Mouse (Mus musculus): ENCODE measurements at regions not wholly inside any gene's neighbourhood (a gene's known extent, or its start where the extent isn't known, plus 50 kb on each side); places are given as distances from the start of the nearest gene placed in this dataset.

DNA sequence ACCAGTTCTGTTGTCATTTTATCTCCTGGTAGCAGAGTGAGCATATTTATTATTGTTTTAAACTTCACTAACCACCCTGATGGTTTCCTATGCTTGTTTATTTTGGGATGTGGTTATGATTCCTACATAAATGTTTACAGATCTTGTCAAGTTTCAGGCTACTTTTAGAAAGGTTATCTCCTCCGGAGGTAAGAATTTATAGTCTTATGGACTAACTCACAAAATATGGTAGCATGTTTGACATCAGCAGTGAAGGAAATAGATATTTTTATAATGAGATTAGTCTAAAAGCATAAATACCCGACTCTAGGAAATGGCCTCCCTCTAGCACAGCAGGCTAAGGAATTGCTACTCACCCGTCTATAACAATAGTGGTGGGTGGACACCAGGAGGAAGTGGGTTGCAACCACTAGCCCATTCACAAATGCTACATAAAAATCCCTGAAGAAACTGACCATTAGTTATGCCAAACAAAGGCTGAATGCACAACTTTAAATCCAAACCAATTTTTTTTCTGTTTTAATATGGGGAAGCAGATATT, 228.6 kb upstream of the Sema3d start:
- Histone ChIP-seq H3ac (ENCODE audit: control insufficient read depth, insufficient read length, low read depth) (no peak overlapping the region), H3K4me3 (ENCODE audit: insufficient read depth, poor library complexity, severe bottlenecking) (no peak overlapping the region), H3K27me3 (ENCODE audit: control insufficient read depth, insufficient read depth, insufficient read length) (no peaks in the 10 kb centered on the region), H3K79me3 (ENCODE audit: low read depth) (no peaks in the 10 kb centered on the region), H3K79me2 (ENCODE audit: control insufficient read depth, insufficient read depth) (no peaks in the 10 kb centered on the region), H3K36me3 (ENCODE audit: control insufficient read depth, insufficient read depth) (no peaks in the 10 kb centered on the region)
- TF ChIP-seq MAX (IDR thresholded peaks at IDR 0.05) (no peak), MYOG (IDR thresholded peaks at IDR 0.05; ENCODE audit: control insufficient read depth, extremely low read depth, insufficient read length) (no peak), FOSL1 (IDR thresholded peaks at IDR 0.05; ENCODE audit: insufficient read depth, low read length, poor library complexity, severe bottlenecking) (no peak), CEBPB (IDR thresholded peaks at IDR 0.05; ENCODE audit: low read depth) (no peak), CTCF (IDR thresholded peaks at IDR 0.05; ENCODE audit: control insufficient read depth, insufficient read depth, insufficient read length) (no peak), USF1 (IDR thresholded peaks at IDR 0.05; ENCODE audit: low read depth) (no peak), MYOD1 (IDR thresholded peaks at IDR 0.05; ENCODE audit: control insufficient read depth, insufficient read length, low read depth) (no peak)

DNA sequence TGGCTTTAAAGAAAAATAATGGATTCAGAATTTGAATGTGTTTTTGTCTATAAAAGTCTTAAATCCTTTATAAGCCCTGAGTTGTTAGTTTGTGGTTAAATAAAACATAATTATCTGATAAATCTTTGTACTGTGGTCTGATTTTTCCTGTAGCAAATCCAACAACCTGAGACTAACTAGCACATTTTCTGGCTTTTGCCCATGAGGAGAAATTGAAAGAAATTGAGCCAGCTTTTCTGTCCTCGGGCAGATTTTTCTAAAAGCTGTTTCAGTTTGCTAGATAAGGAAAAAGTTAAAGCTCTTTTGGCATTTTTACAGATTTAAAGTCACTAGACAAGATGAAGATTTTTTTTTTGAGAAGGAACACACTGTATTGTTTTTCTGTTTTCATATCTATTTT, 191.5 kb upstream of the Sema3d start:
- Histone ChIP-seq H3K4me3 (ENCODE audit: insufficient read depth, poor library complexity, severe bottlenecking) (no peak overlapping the region), H3ac (ENCODE audit: control insufficient read depth, insufficient read length, low read depth) (no peak overlapping the region), H3K27me3 (ENCODE audit: control insufficient read depth, insufficient read depth, insufficient read length) (no peaks in the 10 kb centered on the region), H3K79me2 (ENCODE audit: control insufficient read depth, insufficient read depth) (no peaks in the 10 kb centered on the region), H3K36me3 (ENCODE audit: control insufficient read depth, insufficient read depth) (no peaks in the 10 kb centered on the region), H3K79me3 (ENCODE audit: low read depth) (no peaks in the 10 kb centered on the region)
- TF ChIP-seq CEBPB (IDR thresholded peaks at IDR 0.05; ENCODE audit: low read depth) (no peak), CTCF (IDR thresholded peaks at IDR 0.05; ENCODE audit: control insufficient read depth, insufficient read depth, insufficient read length) (no peak)

DNA sequence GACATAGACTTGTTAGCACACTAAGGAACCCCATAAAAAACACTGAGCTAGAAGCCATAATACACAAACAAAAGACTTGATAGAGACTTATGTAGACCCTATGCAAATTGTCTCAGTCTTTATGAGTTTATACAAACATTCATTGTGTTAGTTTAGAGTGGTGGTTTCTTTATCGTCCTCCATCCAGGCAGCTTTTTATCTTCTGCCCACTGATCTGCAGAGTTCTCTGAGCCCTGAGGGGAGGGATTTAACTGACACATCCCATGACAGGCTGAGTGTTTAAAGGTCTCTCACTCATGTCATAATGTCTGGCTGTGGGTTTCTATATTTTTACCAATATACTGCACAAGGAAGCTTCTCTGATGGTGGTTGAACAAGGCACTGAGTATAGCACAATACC, 175.7 kb upstream of the Sema3d start:
- no peak for TF ChIP-seq CTCF (IDR thresholded peaks at IDR 0.05; ENCODE audit: control insufficient read depth, insufficient read depth, insufficient read length)
- TF ChIP-seq CEBPB (IDR thresholded peaks at IDR 0.05; ENCODE audit: low read depth), result no peak
- TF ChIP-seq MYOG (IDR thresholded peaks at IDR 0.05; ENCODE audit: control insufficient read depth, extremely low read depth, insufficient read length), result no peak
- no peak for TF ChIP-seq FOSL1 (IDR thresholded peaks at IDR 0.05; ENCODE audit: insufficient read depth, low read length, poor library complexity, severe bottlenecking)
- no peak for TF ChIP-seq MAX (IDR thresholded peaks at IDR 0.05)
- no peak for TF ChIP-seq MYOD1 (IDR thresholded peaks at IDR 0.05; ENCODE audit: control insufficient read depth, insufficient read length, low read depth)
- H3K79me3 ChIP-seq (ENCODE audit: low read depth), result no peaks in the 10 kb centered on the region
- no peak overlapping the region for H3K4me3 ChIP-seq (ENCODE audit: insufficient read depth, poor library complexity, severe bottlenecking)
- no peaks in the 10 kb centered on the region for H3K79me2 ChIP-seq (ENCODE audit: control insufficient read depth, insufficient read depth)
- H3ac ChIP-seq (ENCODE audit: control insufficient read depth, insufficient read length, low read depth), result no peak overlapping the region
- H3K27me3 ChIP-seq (ENCODE audit: control insufficient read depth, insufficient read depth, insufficient read length), result no peaks in the 10 kb centered on the region
- H3K36me3 ChIP-seq (ENCODE audit: control insufficient read depth, insufficient read depth), result no peaks in the 10 kb centered on the region

DNA sequence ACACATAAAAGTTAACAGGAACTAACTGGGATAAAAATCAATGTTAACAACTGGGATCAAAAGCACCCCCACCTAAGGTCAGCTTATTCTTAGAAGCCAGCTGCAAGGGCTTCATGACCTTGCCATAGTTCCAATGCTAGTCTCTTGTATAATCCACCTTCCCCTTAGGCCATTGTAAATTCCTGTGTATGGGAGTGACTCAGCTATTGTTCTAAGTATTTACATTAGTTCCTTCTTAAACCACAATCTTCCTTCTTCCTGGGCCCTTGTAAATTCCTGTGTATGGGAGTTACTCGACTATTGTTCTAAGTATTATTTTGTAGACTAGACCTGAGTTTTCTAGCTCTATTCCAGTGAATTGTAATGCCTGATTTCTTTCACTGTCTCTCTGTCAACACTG, 173.6 kb upstream of the Sema3d start:
- TF ChIP-seq MYOG (IDR thresholded peaks at IDR 0.05; ENCODE audit: control insufficient read depth, extremely low read depth, insufficient read length) (no peak), CTCF (IDR thresholded peaks at IDR 0.05; ENCODE audit: control insufficient read depth, insufficient read depth, insufficient read length) (no peak), MYOD1 (IDR thresholded peaks at IDR 0.05; ENCODE audit: control insufficient read depth, insufficient read length, low read depth) (no peak)
- Histone ChIP-seq H3ac (ENCODE audit: control insufficient read depth, insufficient read length, low read depth) (no peak overlapping the region), H3K79me2 (ENCODE audit: control insufficient read depth, insufficient read depth) (no peaks in the 10 kb centered on the region), H3K27me3 (ENCODE audit: control insufficient read depth, insufficient read depth, insufficient read length) (no peaks in the 10 kb centered on the region), H3K36me3 (ENCODE audit: control insufficient read depth, insufficient read depth) (no peaks in the 10 kb centered on the region), H3K79me3 (ENCODE audit: low read depth) (no peaks in the 10 kb centered on the region), H3K4me3 (ENCODE audit: insufficient read depth, poor library complexity, severe bottlenecking) (no peak overlapping the region)

DNA sequence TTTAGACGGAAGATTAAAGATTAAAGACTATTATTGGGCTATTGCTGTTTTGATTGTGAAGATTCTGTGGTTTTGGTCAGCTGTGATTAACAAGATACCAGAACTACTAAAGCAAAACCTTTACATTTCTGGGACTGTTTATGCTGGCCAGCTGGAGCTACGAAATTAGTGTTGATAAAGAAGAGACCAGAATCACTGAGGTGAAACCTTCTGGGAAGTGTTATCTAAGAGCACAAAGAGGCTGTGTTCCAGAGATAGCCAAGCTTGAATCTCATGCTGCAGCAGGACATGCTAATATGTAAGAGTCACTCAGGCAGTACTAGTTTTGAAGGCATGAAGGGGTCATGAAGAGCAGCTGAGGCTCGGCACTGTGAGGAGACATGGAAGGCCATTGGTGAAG, 169.7 kb upstream of the Sema3d start:
- Histone ChIP-seq H3ac (ENCODE audit: control insufficient read depth, insufficient read length, low read depth) (no peak overlapping the region), H3K79me2 (ENCODE audit: control insufficient read depth, insufficient read depth) (no peaks in the 10 kb centered on the region), H3K4me3 (ENCODE audit: insufficient read depth, poor library complexity, severe bottlenecking) (no peak overlapping the region), H3K27me3 (ENCODE audit: control insufficient read depth, insufficient read depth, insufficient read length) (no peaks in the 10 kb centered on the region), H3K36me3 (ENCODE audit: control insufficient read depth, insufficient read depth) (no peaks in the 10 kb centered on the region), H3K79me3 (ENCODE audit: low read depth) (no peaks in the 10 kb centered on the region)
- TF ChIP-seq CTCF (IDR thresholded peaks at IDR 0.05; ENCODE audit: control insufficient read depth, insufficient read depth, insufficient read length), result no peak
- TF ChIP-seq FOSL1 (IDR thresholded peaks at IDR 0.05; ENCODE audit: insufficient read depth, low read length, poor library complexity, severe bottlenecking), result no peak
- no peak for TF ChIP-seq MYOG (IDR thresholded peaks at IDR 0.05; ENCODE audit: control insufficient read depth, extremely low read depth, insufficient read length)
- no peak for TF ChIP-seq MAX (IDR thresholded peaks at IDR 0.05)
- no peak for TF ChIP-seq USF1 (IDR thresholded peaks at IDR 0.05; ENCODE audit: low read depth)
- TF ChIP-seq CEBPB (IDR thresholded peaks at IDR 0.05; ENCODE audit: low read depth), result no peak
- TF ChIP-seq MYOD1 (IDR thresholded peaks at IDR 0.05; ENCODE audit: control insufficient read depth, insufficient read length, low read depth), result no peak

DNA sequence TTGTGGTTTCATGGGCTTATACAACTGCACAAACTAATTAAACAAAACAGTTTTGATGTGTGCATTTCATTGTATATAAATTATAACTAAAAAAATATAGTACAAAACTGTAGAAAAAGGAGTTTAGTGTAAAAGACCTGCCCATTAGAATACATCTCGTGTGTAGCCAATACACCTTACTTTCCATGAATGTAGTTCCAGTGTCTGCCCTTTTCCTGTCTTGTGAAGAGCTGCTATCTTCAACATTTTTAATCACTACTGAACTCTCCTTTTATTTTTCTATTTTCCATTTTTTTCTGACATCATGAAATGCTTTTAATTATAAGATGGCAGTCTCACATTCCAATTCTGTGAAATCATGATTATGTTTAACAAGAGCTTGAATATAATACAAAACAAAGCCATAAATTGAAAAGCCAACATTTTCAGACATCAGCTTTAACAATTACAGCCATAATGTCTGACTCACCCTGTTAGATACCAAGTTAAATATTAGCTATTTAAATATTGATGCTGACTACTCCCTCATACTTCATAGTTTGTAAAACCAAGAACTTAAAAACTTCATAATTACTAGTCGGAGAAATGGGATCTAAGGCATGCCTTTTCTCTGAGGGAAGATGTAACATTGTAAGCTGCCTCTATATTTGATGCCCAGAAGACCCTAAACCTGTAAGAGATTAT, 163.6 kb upstream of the Sema3d start:
- H3K79me2 ChIP-seq (ENCODE audit: control insufficient read depth, insufficient read depth), result no peaks in the 10 kb centered on the region
- H3K36me3 ChIP-seq (ENCODE audit: control insufficient read depth, insufficient read depth), result no peaks in the 10 kb centered on the region
- H3ac ChIP-seq (ENCODE audit: control insufficient read depth, insufficient read length, low read depth), result no peak overlapping the region
- no peak overlapping the region for H3K4me3 ChIP-seq (ENCODE audit: insufficient read depth, poor library complexity, severe bottlenecking)
- H3K27me3 ChIP-seq (ENCODE audit: control insufficient read depth, insufficient read depth, insufficient read length), result no peaks in the 10 kb centered on the region
- H3K79me3 ChIP-seq (ENCODE audit: low read depth), result no peaks in the 10 kb centered on the region
- TF ChIP-seq MAX (IDR thresholded peaks at IDR 0.05) (no peak), CEBPB (IDR thresholded peaks at IDR 0.05; ENCODE audit: low read depth) (no peak), MYOD1 (IDR thresholded peaks at IDR 0.05; ENCODE audit: control insufficient read depth, insufficient read length, low read depth) (no peak), CTCF (IDR thresholded peaks at IDR 0.05; ENCODE audit: control insufficient read depth, insufficient read depth, insufficient read length) (no peak), USF1 (IDR thresholded peaks at IDR 0.05; ENCODE audit: low read depth) (no peak), MYOG (IDR thresholded peaks at IDR 0.05; ENCODE audit: control insufficient read depth, extremely low read depth, insufficient read length) (no peak), FOSL1 (IDR thresholded peaks at IDR 0.05; ENCODE audit: insufficient read depth, low read length, poor library complexity, severe bottlenecking) (no peak)

Measured in C2C12 (cell line).